Comparison of ENCODE assay signal across 23 mouse cellular contexts in the genomic region with DNA sequence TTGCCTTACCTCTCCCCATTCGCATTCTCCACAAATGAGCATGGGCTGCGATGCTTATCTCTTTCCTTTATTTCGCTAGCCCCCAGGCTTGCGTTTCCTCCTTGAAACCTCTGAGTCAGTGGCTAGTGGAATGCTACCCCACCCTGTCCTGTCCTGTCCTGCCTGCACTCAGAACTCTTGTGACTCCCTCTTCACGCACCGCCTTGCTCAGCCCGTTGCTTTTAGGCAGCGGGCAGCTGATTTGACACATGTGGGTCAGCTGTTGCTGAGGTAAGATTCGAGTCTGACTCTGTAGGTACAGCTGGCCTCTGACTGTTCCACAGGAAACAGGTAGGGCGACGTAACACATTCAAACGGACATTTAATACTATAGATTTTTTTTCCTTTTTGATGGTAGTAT.
DNase-seq lines count a peak whose midpoint lies in the region; ATAC-seq and TF ChIP-seq lines count a peak whose summit lies in the region.
"Had no signal": no experiment of that assay in that cellular context is flagged by ENCODE, and none has a peak within 500 bp of the region (broad histone marks: within the 10 kb centered on the region; RNA-seq: fewer than 3 reads in every experiment).

No protein-coding gene starts in this region.

- no peak overlapping the region for H3K9ac ChIP-seq in ES-Bruce4 (ENCODE audit: low read depth, poor library complexity, severe bottlenecking)
- no peak overlapping the region for H3K9ac ChIP-seq in stomach, postnatal 0 days (ENCODE audit: low read length)
- H3K9ac ChIP-seq: embryonic facial prominence, embryonic 15.5 days; hindbrain, embryonic 13.5 days; intestine, embryonic 15.5 days; limb, embryonic 12.5 days; liver, embryonic 13.5 days; midbrain, embryonic 15.5 days; stomach, embryonic 15.5 days had no signal

- TF ChIP-seq POLR2A in spleen, adult 2 months (IDR thresholded peaks at IDR 0.05; ENCODE audit: low read depth, low read length) = no peak
- TF ChIP-seq POLR2A in ES-Bruce4 (IDR thresholded peaks at IDR 0.05; ENCODE audit: insufficient read depth, low read length) = no peak

- TF ChIP-seq EP300 in ES-Bruce4 (IDR thresholded peaks at IDR 0.05; ENCODE audit: insufficient read depth, low read depth, low read length) = 0 out of 2 replicates have a peak, but pooled peaks have one; percentile 58
- no peak for TF ChIP-seq EP300 in stomach, postnatal 0 days (optimal IDR thresholded peaks at IDR 0.05)

- no peak for DNase-seq in spleen, adult 2 months (ENCODE audit: low read depth in 1 of 2, low spot score in 2 of 2)
- DNase-seq in spleen, postnatal 10 days (ENCODE audit: low spot score in 2 of 2) = no peak
- DNase-seq in forelimb bud, embryonic 11.5 days (ENCODE audit: low read depth, low spot score) = peak; percentile 14
- DNase-seq in stomach, postnatal 0 days (ENCODE audit: low spot score) = no peak
- no peak for DNase-seq in thymus, postnatal 25 days
- DNase-seq in ovary, adult 18-20 months (ENCODE audit: low spot score) = no peak
- DNase-seq: cerebellum, adult 9-11 months; heart, postnatal 14 days; liver, embryonic 13.5 days; right cerebral cortex, adult 18-20 months; thymus, postnatal 14 days had no signal

- H3K4me3 ChIP-seq in spleen, adult 2 months (ENCODE audit: extremely low read depth, insufficient read depth, insufficient read length) = no peak overlapping the region; the same call in 1 of the 2 replicates
- no peak overlapping the region for H3K4me3 ChIP-seq in ES-Bruce4 (ENCODE audit: low read depth, low read length)
- H3K4me3 ChIP-seq in stomach, postnatal 0 days (ENCODE audit: low read depth, low read length) = no peak overlapping the region
- H3K4me3 ChIP-seq: embryonic facial prominence, embryonic 15.5 days; hindbrain, embryonic 13.5 days; intestine, embryonic 15.5 days; layer of hippocampus, adult 2 months; left cerebral cortex, adult 2 months; limb, embryonic 12.5 days; liver, embryonic 13.5 days; midbrain, embryonic 15.5 days; stomach, embryonic 15.5 days had no signal

- H3K27ac ChIP-seq in spleen, adult 2 months (ENCODE audit: insufficient read depth, low read length) = peak overlapping the region; percentile 68
- no peak overlapping the region for H3K27ac ChIP-seq in ES-Bruce4 (ENCODE audit: insufficient read depth, low read length)
- no peak overlapping the region for H3K27ac ChIP-seq in stomach, postnatal 0 days (replicated peaks)
- H3K27ac ChIP-seq: embryonic facial prominence, embryonic 15.5 days; hindbrain, embryonic 13.5 days; intestine, embryonic 15.5 days; kidney, postnatal 0 days; layer of hippocampus, adult 2 months; left cerebral cortex, adult 2 months; limb, embryonic 12.5 days; liver, embryonic 13.5 days; midbrain, embryonic 15.5 days; stomach, embryonic 15.5 days had no signal

- H3K27me3 ChIP-seq in spleen, adult 2 months (ENCODE audit: control insufficient read depth, insufficient read depth, low read length) = no peaks in the 10 kb centered on the region
- H3K27me3 ChIP-seq in ES-Bruce4 (ENCODE audit: control insufficient read depth, insufficient read depth, low read length, poor library complexity, severe bottlenecking) = no peaks in the 10 kb centered on the region
- no peaks in the 10 kb centered on the region for H3K27me3 ChIP-seq in stomach, postnatal 0 days (ENCODE audit: control insufficient read depth, insufficient read depth, low read length)
- H3K27me3 ChIP-seq: embryonic facial prominence, embryonic 15.5 days; hindbrain, embryonic 13.5 days; intestine, embryonic 15.5 days; liver, embryonic 13.5 days; midbrain, embryonic 15.5 days; Patski; stomach, embryonic 15.5 days had no signal

- no peaks in the 10 kb centered on the region for H3K36me3 ChIP-seq in spleen, adult 2 months (ENCODE audit: control insufficient read depth, insufficient read depth, low read length)
- H3K36me3 ChIP-seq in ES-Bruce4 (ENCODE audit: control insufficient read depth, insufficient read depth, low read length, poor library complexity, severe bottlenecking) = no peaks in the 10 kb centered on the region
- no peaks in the 10 kb centered on the region for H3K36me3 ChIP-seq in stomach, postnatal 0 days (ENCODE audit: control insufficient read depth, insufficient read depth, low read length)
- H3K36me3 ChIP-seq: embryonic facial prominence, embryonic 15.5 days; hindbrain, embryonic 13.5 days; intestine, embryonic 15.5 days; limb, embryonic 12.5 days; liver, embryonic 13.5 days; midbrain, embryonic 15.5 days; stomach, embryonic 15.5 days had no signal

- H3K9me3 ChIP-seq in ES-Bruce4 (replicated peaks; ENCODE audit: control insufficient read depth, insufficient read depth, low read length, poor library complexity, severe bottlenecking) = no peaks in the 10 kb centered on the region
- H3K9me3 ChIP-seq in stomach, postnatal 0 days (ENCODE audit: control insufficient read depth, low read length) = no peaks in the 10 kb centered on the region
- H3K9me3 ChIP-seq: embryonic facial prominence, embryonic 15.5 days; hindbrain, embryonic 13.5 days; intestine, embryonic 15.5 days; limb, embryonic 12.5 days; liver, embryonic 13.5 days; midbrain, embryonic 15.5 days; stomach, embryonic 15.5 days had no signal

- no peak for TF ChIP-seq CTCF in spleen, adult 2 months (IDR thresholded peaks at IDR 0.05; ENCODE audit: extremely low read depth, insufficient read depth, insufficient read length, insufficient replicate concordance)
- TF ChIP-seq CTCF in ES-Bruce4 (IDR thresholded peaks at IDR 0.05; ENCODE audit: low read depth, low read length) = no peak
- no peak for TF ChIP-seq CTCF in stomach, postnatal 0 days (IDR thresholded peaks at IDR 0.05; ENCODE audit: low read depth)

- ATAC-seq in stomach, postnatal 0 days (ENCODE audit: low FRiP score, low TSS enrichment) = peak; percentile 34; the same call in 1 of the 2 replicates
- ATAC-seq: intestine, embryonic 15.5 days; midbrain, embryonic 15.5 days; Patski had no signal

- peaks cover 19% of the 10 kb centered on the region; the same call in 1 of the 2 replicates for H3K4me1 ChIP-seq in spleen, adult 2 months (ENCODE audit: control insufficient read depth, insufficient read depth, insufficient read length)
- H3K4me1 ChIP-seq in ES-Bruce4 (ENCODE audit: control insufficient read depth, insufficient read depth, low read length) = peaks cover 3% of the 10 kb centered on the region
- no peaks in the 10 kb centered on the region for H3K4me1 ChIP-seq in stomach, postnatal 0 days (replicated peaks; ENCODE audit: control insufficient read depth, insufficient read depth)
- H3K4me1 ChIP-seq: embryonic facial prominence, embryonic 15.5 days; hindbrain, embryonic 13.5 days; intestine, embryonic 15.5 days; liver, embryonic 13.5 days; midbrain, embryonic 15.5 days; stomach, embryonic 15.5 days had no signal

- no peak overlapping the region for H3K4me2 ChIP-seq in stomach, postnatal 0 days (replicated peaks; ENCODE audit: low read depth)
- H3K4me2 ChIP-seq: embryonic facial prominence, embryonic 15.5 days; heart, embryonic 11.5 days; hindbrain, embryonic 13.5 days; intestine, embryonic 15.5 days; limb, embryonic 12.5 days; liver, embryonic 13.5 days; midbrain, embryonic 15.5 days; stomach, embryonic 15.5 days had no signal

- WGBS in spleen, adult 2 months = 36% methylated on average over 12 of the region's 12 CpGs
- 45% methylated on average over 12 of the region's 12 CpGs for WGBS in stomach, postnatal 0 days
